Mouse (Mus musculus): ENCODE data around the gene Noc2l. TPM values are rescaled to one million over a fixed set of nuclear protein-coding genes. Genes with fewer than 3 reads are reported as not detected.

The Noc2l gene
- polyA plus RNA-seq, 1 experiment from 2014 or later = 36.0 TPM

DNA sequence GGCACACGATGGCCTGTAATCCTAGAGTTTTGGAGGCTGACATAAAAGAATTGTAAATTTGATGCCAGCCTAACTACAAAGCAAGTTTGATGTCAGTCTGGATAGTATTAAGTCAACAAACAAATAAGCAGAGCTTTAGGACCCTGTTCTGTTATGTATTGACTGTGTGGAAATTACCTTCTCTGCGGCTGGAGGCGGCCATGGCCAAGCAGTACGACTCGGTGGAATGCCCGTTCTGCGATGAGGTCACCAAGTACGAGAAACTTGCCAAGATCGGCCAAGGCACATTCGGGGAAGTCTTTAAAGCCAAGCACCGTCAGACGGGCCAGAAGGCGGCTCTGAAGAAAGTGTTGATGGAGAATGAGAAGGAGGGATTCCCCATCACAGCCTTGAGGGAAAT lies 22.7 kb upstream of the Noc2l start:
- 0 out of 2 replicates have a peak, but pooled peaks cover 3% of the 10 kb centered on the region for H3K27me3 ChIP-seq (ENCODE audit: control insufficient read depth, insufficient read depth, low read depth, low read length)
- H3K36me3 ChIP-seq (ENCODE audit: control insufficient read depth, insufficient read depth) = no peaks in the 10 kb centered on the region
- H3K4me1 ChIP-seq (ENCODE audit: control insufficient read depth, low read depth, low read length) = no peaks in the 10 kb centered on the region
- H3K27ac ChIP-seq (ENCODE audit: low read length) = no peak overlapping the region
- H3K4me3 ChIP-seq (ENCODE audit: low read depth, low read length) = no peak overlapping the region
- ATAC-seq (ENCODE audit: low read depth) = no peak
- H3K4me2 ChIP-seq (ENCODE audit: low read depth, low read length) = no peak overlapping the region
- H3K9me3 ChIP-seq (replicated peaks; ENCODE audit: control insufficient read depth, low read length) = no peaks in the 10 kb centered on the region
- 78% methylated on average over 13 of the region's 13 CpGs for WGBS (ENCODE audit: insufficient replicate concordance)
- no peak overlapping the region for H3K9ac ChIP-seq (ENCODE audit: low read depth, low read length)

- 62% methylated on average over 4 of the region's 4 CpGs for WGBS (ENCODE audit: insufficient replicate concordance)
- H3K4me2 ChIP-seq (ENCODE audit: low read depth, low read length) = no peak within 1 kb of the TSS
- ATAC-seq (ENCODE audit: low read depth) = no peak
- H3K4me3 ChIP-seq (ENCODE audit: low read depth, low read length) = no peak within 1 kb of the TSS
- no peaks in the 10 kb centered on the region for H3K9me3 ChIP-seq (replicated peaks; ENCODE audit: control insufficient read depth, low read length)
- H3K9ac ChIP-seq (ENCODE audit: low read depth, low read length) = no peak within 1 kb of the TSS
- H3K4me1 ChIP-seq (ENCODE audit: control insufficient read depth, low read depth, low read length) = no peaks in the 10 kb centered on the region
- H3K27me3 ChIP-seq (ENCODE audit: control insufficient read depth, insufficient read depth, low read depth, low read length) = 0 out of 2 replicates have a peak, but pooled peaks cover 3% of the 10 kb centered on the region
- H3K36me3 ChIP-seq (ENCODE audit: control insufficient read depth, insufficient read depth) = no peaks in the 10 kb centered on the region
- no peak within 1 kb of the TSS for H3K27ac ChIP-seq (ENCODE audit: low read length)
Measured at GRCm38 (mm10) chr4:156215649-156216048, 20.2 kb upstream of the Noc2l start, which contains the start of gene Perm1. Gene Perm1 (plus strand): TSS chr4:156215868.

- no peak overlapping the region for H3K4me2 ChIP-seq (ENCODE audit: low read depth, low read length)
- no peak for ATAC-seq (ENCODE audit: low read depth)
- H3K4me3 ChIP-seq (ENCODE audit: low read depth, low read length) = no peak overlapping the region
- H3K4me1 ChIP-seq (ENCODE audit: control insufficient read depth, low read depth, low read length) = no peaks in the 10 kb centered on the region
- no peaks in the 10 kb centered on the region for H3K9me3 ChIP-seq (replicated peaks; ENCODE audit: control insufficient read depth, low read length)
- no peaks in the 10 kb centered on the region for H3K36me3 ChIP-seq (ENCODE audit: control insufficient read depth, insufficient read depth)
- H3K27me3 ChIP-seq (ENCODE audit: control insufficient read depth, insufficient read depth, low read depth, low read length) = 0 out of 2 replicates have a peak, but pooled peaks cover 3% of the 10 kb centered on the region
- H3K27ac ChIP-seq (ENCODE audit: low read length) = no peak overlapping the region
- 66% methylated on average over 2 of the region's 2 CpGs for WGBS (ENCODE audit: insufficient replicate concordance)
- H3K9ac ChIP-seq (ENCODE audit: low read depth, low read length) = no peak overlapping the region
Measured at GRCm38 (mm10) chr4:156216196-156216595, 19.6 kb upstream of the Noc2l start.

- WGBS (ENCODE audit: insufficient replicate concordance) = 72% methylated on average over 16 of the region's 16 CpGs
- no peak overlapping the region for H3K27ac ChIP-seq (ENCODE audit: low read length)
- no peaks in the 10 kb centered on the region for H3K36me3 ChIP-seq (ENCODE audit: control insufficient read depth, insufficient read depth)
- H3K4me3 ChIP-seq (ENCODE audit: low read depth, low read length) = no peak overlapping the region
- H3K4me1 ChIP-seq (ENCODE audit: control insufficient read depth, low read depth, low read length) = no peaks in the 10 kb centered on the region
- no peak overlapping the region for H3K9ac ChIP-seq (ENCODE audit: low read depth, low read length)
- no peak overlapping the region for H3K4me2 ChIP-seq (ENCODE audit: low read depth, low read length)
- no peaks in the 10 kb centered on the region for H3K9me3 ChIP-seq (replicated peaks; ENCODE audit: control insufficient read depth, low read length)
- 0 out of 2 replicates have a peak, but pooled peaks cover 3% of the 10 kb centered on the region for H3K27me3 ChIP-seq (ENCODE audit: control insufficient read depth, insufficient read depth, low read depth, low read length)
- no peak for ATAC-seq (ENCODE audit: low read depth)
Measured at GRCm38 (mm10) chr4:156217022-156217669, 18.7 kb upstream of the Noc2l start.

DNA sequence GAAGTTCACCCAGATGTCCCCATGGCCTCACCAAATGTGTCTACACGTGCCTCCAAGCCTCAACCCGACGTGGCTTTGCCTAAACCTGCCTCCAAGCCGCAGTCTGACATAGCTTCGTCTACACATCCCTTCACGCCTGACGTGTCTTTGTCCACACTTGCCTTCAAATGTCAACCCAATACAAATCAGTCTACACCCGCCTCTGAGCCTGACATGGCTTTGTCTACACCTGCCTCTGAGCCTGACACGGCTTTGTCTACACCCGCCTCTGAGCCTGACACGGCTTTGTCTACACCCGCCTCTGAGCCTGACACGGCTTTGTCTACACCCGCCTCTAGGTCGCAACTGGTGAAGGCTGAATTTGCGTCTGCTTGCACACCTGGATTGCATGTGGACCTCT lies 18.0 kb upstream of the Noc2l start:
- no peak overlapping the region for H3K9ac ChIP-seq (ENCODE audit: low read depth, low read length)
- no peaks in the 10 kb centered on the region for H3K4me1 ChIP-seq (ENCODE audit: control insufficient read depth, low read depth, low read length)
- 71% methylated on average over 16 of the region's 16 CpGs for WGBS (ENCODE audit: insufficient replicate concordance)
- no peaks in the 10 kb centered on the region for H3K36me3 ChIP-seq (ENCODE audit: control insufficient read depth, insufficient read depth)
- no peak overlapping the region for H3K4me2 ChIP-seq (ENCODE audit: low read depth, low read length)
- no peak overlapping the region for H3K27ac ChIP-seq (ENCODE audit: low read length)
- no peak for ATAC-seq (ENCODE audit: low read depth)
- no peak overlapping the region for H3K4me3 ChIP-seq (ENCODE audit: low read depth, low read length)
- 0 out of 2 replicates have a peak, but pooled peaks cover 3% of the 10 kb centered on the region for H3K27me3 ChIP-seq (ENCODE audit: control insufficient read depth, insufficient read depth, low read depth, low read length)
- H3K9me3 ChIP-seq (replicated peaks; ENCODE audit: control insufficient read depth, low read length) = no peaks in the 10 kb centered on the region

- no peak overlapping the region for H3K9ac ChIP-seq (ENCODE audit: low read depth, low read length)
- no peak for ATAC-seq (ENCODE audit: low read depth)
- 68% methylated on average over 11 of the region's 11 CpGs for WGBS (ENCODE audit: insufficient replicate concordance)
Measured at GRCm38 (mm10) chr4:156219936-156220335, 15.9 kb upstream of the Noc2l start.

DNA sequence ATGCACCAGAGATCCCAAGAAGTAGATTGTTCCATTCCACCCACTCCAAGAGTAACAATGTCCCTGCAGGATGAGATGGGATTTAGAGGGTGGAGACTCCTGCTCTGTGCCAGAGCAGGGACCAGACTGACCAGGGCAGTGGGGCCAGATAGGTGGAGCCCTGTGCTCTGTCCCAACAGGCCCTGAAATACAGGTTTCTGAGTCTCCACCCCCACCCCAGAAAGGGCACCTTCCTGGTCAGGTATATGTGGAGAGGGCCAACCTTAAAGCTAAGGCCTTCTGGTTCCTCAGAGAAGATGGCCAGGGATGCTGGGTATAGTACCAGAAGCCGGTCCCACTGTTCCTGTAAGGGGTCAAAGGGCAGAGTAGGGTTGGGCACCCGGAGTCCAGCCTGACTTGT lies 11.5 kb upstream of the Noc2l start:
- peaks cover 11% of the 10 kb centered on the region for H3K4me1 ChIP-seq (ENCODE audit: control insufficient read depth, low read depth, low read length)
- 71% methylated on average over 2 of the region's 2 CpGs for WGBS (ENCODE audit: insufficient replicate concordance)
- H3K27ac ChIP-seq (ENCODE audit: low read length) = no peak overlapping the region
- no peak for ATAC-seq (ENCODE audit: low read depth)
- H3K4me2 ChIP-seq (ENCODE audit: low read depth, low read length) = no peak overlapping the region
- H3K4me3 ChIP-seq (ENCODE audit: low read depth, low read length) = no peak overlapping the region
- H3K9ac ChIP-seq (ENCODE audit: low read depth, low read length) = no peak overlapping the region
- H3K36me3 ChIP-seq (ENCODE audit: control insufficient read depth, insufficient read depth) = 0 out of 2 replicates have a peak, but pooled peaks cover under 1% of the 10 kb centered on the region
- no peaks in the 10 kb centered on the region for H3K9me3 ChIP-seq (replicated peaks; ENCODE audit: control insufficient read depth, low read length)
- no peaks in the 10 kb centered on the region for H3K27me3 ChIP-seq (ENCODE audit: control insufficient read depth, insufficient read depth, low read depth, low read length)

More at GRCm38 (mm10) chr4:156219936-156220335, 15.9 kb upstream of the Noc2l start:
- Histone ChIP-seq H3K36me3 (ENCODE audit: control insufficient read depth, insufficient read depth) (no peaks in the 10 kb centered on the region), H3K9me3 (replicated peaks; ENCODE audit: control insufficient read depth, low read length) (no peaks in the 10 kb centered on the region), H3K4me3 (ENCODE audit: low read depth, low read length) (no peak overlapping the region), H3K4me1 (ENCODE audit: control insufficient read depth, low read depth, low read length) (no peaks in the 10 kb centered on the region), H3K27me3 (ENCODE audit: control insufficient read depth, insufficient read depth, low read depth, low read length) (0 out of 2 replicates have a peak, but pooled peaks cover 3% of the 10 kb centered on the region), H3K4me2 (ENCODE audit: low read depth, low read length) (no peak overlapping the region), H3K27ac (ENCODE audit: low read length) (no peak overlapping the region)

- no peak for ATAC-seq (ENCODE audit: low read depth)
- no peak overlapping the region; the same call in 1 of the 2 replicates for H3K4me3 ChIP-seq (ENCODE audit: low read depth, low read length)
- H3K27me3 ChIP-seq (ENCODE audit: control insufficient read depth, insufficient read depth, low read depth, low read length) = no peaks in the 10 kb centered on the region
- peaks cover 14% of the 10 kb centered on the region for H3K36me3 ChIP-seq (ENCODE audit: control insufficient read depth, insufficient read depth)
- no peak overlapping the region for H3K27ac ChIP-seq (ENCODE audit: low read length)
- peaks cover 11% of the 10 kb centered on the region for H3K4me1 ChIP-seq (ENCODE audit: control insufficient read depth, low read depth, low read length)
- no peak overlapping the region for H3K9ac ChIP-seq (ENCODE audit: low read depth, low read length)
- 51% methylated on average over 18 of the region's 18 CpGs for WGBS (ENCODE audit: insufficient replicate concordance)
- H3K9me3 ChIP-seq (replicated peaks; ENCODE audit: control insufficient read depth, low read length) = no peaks in the 10 kb centered on the region
- 0 out of 2 replicates have a peak overlapping the region, but pooled peaks have one; percentile 25 for H3K4me2 ChIP-seq (ENCODE audit: low read depth, low read length)
Measured at GRCm38 (mm10) chr4:156227752-156228392, 7.9 kb upstream of the Noc2l start.

Data from liver, embryonic 16.5 days (tissue).